Mouse (Mus musculus): ENCODE results near the gene Col3a1. TPM values are rescaled to one million over a fixed set of nuclear protein-coding genes. Genes with fewer than 3 reads are reported as not detected.

The Col3a1 gene
- 10 to 100 TPM in 1 of 2 experiments, 1 to 10 TPM in 1; 9.8 to 10.8 TPM for total RNA-seq (2021)

DNA sequence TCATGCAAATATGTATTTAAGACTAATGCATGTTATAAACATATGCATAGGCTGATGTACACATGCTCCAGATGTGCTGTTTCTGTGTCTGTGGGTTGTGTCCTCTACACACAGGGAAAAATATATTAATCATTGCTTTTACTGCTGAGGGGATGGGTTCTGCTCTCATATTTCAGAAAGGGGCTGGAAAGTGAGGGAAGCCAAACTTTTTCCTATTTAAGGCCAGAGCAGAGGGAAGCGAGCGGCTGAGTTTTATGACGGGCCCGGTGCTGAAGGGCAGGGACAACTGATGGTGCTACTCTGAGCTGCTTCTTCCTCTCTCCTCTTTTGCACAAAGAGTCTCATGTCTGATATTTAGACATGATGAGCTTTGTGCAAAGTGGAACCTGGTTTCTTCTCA lies at the start of gene Col3a1:
Gene Col3a1 (plus strand): TSS at position 151 of the 400 bp plus-strand sequence.
- DNase-seq (ENCODE audit: extremely low spot score in 1 of 2, low spot score in 1 of 2): no peak

DNA sequence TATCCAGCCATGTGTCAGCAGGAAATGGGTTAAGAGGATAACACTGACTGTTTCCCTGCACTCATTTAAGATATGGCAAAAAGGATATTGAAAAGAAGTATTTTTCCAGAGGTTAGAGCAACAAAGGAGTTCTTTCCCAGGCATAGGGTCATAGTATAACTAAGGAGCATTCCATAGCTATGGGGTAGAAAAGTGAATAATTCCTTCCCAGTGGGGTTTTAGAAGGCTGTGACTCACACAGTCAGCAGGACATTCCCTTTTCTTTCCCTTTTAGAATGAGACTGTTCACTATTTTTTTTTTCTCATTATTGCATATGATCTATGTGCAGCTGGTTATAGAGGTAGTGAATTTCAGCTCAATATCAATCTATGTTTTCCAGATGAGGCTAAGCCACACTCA lies 41.9 kb upstream of the Col3a1 start:
- no peak for DNase-seq (ENCODE audit: extremely low spot score in 1 of 2, low spot score in 1 of 2)

DNA sequence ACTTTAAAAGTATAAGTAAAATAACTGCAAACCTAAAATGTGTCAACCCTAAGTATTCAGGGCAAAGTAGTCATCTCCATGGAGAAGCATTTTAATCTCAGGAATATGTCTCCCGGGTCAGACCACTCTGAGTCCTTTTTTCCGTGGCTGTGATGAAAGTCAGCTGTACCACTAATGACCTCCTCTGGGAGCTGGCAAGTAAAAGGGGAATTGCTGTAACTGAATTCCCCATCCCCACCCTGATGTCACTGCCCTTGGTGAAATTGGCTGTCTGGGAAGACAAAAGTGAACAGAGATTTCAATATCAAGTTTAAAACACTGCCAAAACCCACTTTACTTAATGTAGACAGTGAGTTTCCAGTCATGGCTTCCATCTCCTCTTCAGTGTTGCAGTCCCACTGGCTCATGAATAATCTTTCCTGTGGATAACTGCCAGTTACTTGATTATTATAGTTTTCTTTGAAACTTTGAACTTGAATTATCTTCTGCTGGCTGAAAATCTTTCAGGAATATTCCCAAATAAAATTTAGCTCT lies 35.3 kb upstream of the Col3a1 start:
- no peak for DNase-seq (ENCODE audit: extremely low spot score in 1 of 2, low spot score in 1 of 2)

DNA sequence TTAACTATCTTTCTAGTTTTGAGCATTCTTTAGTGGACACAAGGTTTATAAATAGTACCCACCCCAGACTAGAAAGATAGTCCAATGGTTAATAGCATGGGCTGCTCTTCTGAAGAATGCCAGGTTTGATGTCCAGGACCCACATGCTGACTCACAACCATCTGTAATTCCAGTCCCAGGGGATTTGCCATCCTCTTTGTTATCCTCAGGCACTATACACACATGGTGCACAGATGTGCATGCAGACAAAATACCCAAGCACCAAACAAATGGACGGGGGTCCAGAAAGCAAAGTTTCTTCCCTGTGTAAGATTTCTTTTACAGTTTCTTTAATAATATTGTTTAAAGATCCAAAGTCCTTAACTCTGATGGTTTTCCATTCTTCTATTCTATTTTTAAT lies 23.4 kb upstream of the Col3a1 start:
- DNase-seq (ENCODE audit: extremely low spot score in 1 of 2, low spot score in 1 of 2): no peak

DNA sequence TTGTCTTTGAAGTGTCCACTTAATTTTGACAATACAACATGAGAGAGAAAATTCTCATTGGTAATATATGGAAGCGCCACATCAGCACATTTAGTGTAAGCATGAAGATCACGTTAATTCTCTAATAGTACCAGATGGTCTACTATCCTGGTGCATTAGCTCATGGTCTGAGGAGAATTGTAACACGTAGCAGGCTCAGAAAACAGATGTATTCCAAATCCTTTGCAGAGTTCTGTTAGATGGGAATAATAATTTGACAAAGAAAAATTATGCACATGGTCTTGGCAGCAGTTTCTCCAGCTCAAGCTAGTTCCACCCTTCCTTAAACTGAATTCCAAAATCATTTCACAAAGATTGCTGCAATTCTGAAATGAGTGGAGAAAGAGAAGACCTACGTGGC lies 21.3 kb upstream of the Col3a1 start:
- DNase-seq (ENCODE audit: extremely low spot score in 1 of 2, low spot score in 1 of 2): no peak

DNA sequence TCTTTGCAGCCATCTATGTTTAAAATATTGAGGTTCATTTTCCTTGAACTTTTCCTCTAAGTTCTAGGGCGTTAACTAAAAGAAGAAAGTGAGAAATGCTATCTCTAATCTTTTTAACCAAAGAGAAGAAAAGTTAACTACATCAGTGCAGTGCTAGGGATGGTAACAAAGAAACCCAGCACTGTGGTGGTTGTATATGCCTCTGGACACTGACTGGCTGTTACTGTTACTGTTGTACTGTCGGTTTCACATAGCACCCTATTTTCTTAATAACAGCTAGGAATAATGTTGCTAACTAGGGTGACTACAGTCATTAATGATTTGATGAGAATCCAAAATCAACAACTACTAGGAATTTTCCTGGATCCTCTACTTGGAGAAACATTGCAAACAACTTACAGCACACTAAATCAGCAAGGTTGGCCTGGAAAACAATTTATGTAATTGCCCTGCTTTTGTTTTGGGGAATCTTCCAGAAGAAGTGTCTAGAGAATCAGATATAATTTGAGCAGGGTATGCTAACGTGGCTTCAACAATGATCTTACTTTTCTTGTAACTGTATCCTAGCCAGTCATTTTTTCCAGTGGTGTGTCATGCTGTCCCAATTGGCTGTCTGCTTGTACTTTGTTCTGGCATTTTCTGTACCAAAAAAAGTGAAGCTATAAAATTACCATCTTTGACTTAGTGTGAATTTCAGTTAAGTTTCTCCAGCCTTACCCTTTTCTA lies 11.8 kb upstream of the Col3a1 start:
- no peak for DNase-seq (ENCODE audit: extremely low spot score in 1 of 2, low spot score in 1 of 2)

DNA sequence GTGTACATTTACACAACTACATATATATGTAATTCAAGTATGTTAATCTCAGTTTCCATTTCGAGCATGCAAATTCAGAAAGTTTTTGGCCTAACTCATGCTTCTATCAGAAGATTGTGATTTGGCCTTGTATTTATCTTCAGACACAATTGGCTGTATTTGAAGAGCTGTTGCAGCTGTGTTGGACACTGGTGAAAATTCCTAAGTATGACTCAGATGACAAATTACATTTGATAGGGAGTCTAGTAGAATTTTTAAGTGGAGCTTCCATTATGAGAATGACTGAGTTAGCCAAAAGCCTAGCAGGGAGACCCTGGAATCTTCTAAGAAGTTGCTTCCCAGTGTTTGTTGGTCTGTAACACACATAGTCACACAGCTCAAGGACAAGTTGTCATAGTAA lies 7.1 kb upstream of the Col3a1 start:
- DNase-seq (ENCODE audit: extremely low spot score in 1 of 2, low spot score in 1 of 2): no peak

DNA sequence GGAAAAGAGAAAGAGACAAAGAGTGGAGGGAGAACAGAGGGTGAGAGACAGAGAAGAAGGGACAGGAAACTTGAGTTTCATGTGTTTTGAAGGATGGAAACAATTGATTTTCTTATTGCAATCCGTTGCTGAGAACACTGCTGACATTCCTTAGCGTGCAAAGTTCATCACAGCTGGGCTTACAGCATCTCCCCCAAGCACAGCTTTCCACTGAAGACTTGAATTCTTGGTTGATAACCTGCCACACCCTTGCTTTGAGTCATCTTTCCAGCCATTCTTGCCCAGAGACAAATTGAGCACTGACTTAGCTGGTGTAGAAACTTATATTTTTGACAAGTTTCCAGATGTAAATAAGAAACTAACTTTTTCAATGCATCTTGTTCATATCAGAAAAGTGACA lies 2.3 kb upstream of the Col3a1 start:
- DNase-seq (ENCODE audit: extremely low spot score in 1 of 2, low spot score in 1 of 2): no peak

DNA sequence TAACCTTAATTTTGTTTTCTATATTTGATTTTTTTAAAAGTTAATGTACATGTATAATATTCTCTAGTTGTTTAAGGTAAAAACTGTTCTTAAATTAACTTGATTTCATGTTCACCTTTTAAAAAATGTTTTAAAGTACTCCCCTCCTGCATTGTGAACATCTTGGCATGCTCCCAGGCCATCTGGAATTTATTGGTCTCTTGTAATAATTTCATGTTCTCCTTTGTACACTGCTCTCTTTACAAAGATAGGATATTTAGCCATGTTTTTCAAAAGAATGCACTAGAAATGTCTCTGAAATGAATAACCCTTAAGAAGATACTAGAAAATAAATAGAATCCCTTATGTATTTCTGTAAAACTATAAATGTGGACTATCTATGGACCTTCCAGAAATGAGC lies 624 bp downstream of the Col3a1 start:
- peak in 1 of 2 experiments; percentile 13 for DNase-seq (ENCODE audit: extremely low spot score in 1 of 2, low spot score in 1 of 2)

DNA sequence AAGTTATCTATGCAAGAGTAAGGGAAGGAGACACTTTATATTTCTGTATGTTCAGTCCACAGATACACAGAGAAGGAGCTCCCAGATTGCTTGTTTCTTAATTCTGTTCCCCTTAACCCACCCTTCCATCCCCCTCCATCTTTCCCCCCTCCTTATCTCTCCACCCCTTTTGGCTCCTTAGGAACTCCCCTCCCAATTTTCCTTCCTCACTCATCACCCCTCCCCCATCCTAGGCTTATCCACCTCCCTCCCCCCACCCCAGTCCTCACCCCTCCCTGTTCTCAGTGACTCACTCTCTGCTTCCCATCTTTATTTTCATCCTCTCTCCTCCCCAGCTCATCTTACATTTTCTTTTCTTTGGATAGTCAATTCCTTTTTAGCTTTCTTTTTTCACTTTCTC lies 1.5 kb downstream of the Col3a1 start:
- no peak for DNase-seq (ENCODE audit: extremely low spot score in 1 of 2, low spot score in 1 of 2)

DNA sequence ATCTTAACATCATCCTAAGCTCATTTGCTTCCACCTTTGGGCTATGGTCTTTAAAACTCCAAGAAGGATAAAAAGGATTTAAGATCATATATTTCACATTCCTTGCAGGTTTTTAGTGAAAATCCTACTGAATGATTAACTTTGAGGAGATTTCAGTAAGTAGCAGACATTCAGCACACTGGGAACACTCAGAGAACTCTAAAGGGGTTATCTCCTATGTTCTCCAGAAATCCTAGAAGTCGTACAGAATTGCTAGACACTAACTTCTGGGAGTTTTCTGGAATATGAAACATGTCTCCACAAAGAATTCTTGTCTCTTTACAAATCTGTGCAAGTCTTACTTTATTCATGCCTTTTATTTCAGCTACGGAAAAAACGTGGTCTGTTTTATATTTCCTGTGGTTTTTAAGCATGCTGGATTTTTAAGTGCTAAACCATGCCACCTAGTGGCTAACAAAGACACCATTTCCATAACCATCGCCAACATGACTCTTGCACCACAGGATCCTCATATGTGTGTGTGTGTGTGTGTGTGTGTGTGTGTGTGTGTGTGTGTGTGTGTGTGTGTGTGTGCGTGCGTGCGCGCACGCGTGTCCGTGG lies 2.5 kb downstream of the Col3a1 start:
- no peak for DNase-seq (ENCODE audit: extremely low spot score in 1 of 2, low spot score in 1 of 2)

DNA sequence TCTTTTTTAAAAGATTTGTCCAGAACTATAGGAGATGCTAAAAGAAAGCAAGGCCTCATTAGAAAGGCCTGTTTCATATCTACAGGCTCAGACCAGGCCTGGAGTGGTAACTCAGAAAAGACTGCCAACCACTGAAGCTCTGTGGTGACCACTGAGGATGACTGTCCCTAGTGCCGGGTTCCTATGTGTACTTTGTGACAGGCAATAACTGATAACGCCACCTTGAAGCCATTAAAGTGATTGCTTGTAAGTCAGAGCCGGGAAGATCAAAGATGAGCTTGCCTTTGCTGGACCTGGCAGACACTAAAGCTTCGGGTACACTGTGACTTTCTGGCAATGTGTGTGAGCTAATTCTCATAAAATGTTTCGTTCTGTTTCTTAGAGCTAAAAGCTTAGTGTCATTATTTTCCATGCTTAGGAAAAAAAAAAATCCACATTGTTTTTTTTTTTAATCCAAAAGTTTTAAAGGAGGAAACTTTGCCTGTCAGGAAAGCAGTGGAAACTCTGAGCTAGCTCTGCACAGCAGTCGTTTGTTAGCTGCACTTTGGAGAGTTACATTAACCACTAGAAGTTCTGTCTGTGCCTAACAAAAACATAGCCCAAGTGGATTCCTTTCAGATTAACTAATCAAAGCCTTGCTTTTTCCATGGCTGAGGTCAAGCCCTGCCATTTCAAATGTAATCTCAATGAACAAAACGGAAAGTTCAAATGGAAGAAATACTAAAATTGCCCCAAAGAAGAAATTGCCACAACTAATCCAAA lies 4.6 kb downstream of the Col3a1 start:
- no peak for DNase-seq (ENCODE audit: extremely low spot score in 1 of 2, low spot score in 1 of 2)

DNA sequence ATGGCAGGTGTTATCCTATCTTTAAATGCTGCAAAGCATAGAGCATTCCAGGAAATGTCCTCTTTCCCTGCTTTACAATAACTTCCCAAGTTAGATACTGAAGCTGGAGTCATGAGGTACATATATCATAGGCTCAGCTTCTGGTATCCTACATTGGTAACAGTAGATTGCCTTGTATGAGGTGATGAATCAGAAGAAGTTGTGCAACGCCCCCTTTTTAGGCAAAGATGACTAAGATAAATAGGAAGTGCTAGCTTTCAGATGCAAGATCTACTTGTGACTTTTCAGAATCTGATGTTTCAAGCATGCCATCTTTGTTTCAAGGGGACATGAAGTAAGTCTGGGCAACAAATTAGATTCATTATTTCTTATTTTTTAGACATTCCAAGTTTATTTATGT lies 6.9 kb downstream of the Col3a1 start:
- DNase-seq (ENCODE audit: extremely low spot score in 1 of 2, low spot score in 1 of 2): no peak

DNA sequence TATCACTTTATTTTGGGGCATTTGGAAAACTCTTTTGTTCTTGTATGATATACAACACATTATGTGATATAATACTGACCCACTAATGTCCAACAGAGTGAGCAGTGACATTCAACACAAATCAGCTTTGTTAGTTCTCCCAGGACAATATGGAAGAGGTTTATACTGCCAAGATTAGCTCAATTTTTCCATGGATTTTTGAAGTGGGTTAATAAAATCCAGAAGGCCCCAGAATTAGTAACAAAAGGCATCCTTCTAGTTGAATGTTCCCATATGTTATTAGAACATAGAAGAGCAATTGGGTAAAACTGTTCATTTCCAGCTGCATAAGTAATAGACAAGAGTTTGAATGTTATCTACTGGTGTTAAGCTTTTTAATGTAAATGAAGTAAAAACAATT lies 9.5 kb downstream of the Col3a1 start:
- DNase-seq (ENCODE audit: extremely low spot score in 1 of 2, low spot score in 1 of 2): no peak

DNA sequence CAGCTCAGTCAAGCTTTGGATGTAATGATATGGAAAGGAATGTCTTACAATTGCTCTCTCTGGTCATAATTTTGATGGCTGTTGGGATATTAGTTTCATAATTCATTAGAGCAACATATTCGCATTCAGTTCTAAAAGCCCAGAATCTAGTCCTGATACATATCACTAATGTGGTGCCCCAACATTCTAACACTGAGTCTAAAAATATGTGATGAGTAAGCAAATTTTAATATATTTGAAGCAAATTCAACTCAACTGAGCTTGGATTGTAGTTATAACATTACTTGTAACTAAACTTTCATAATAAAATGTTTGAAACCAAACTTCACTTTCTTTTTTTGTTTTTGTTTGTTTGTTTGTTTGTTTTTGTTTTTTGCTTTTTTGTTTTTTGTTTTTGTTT lies 17.8 kb downstream of the Col3a1 start:
- DNase-seq (ENCODE audit: extremely low spot score in 1 of 2, low spot score in 1 of 2): no peak

DNA sequence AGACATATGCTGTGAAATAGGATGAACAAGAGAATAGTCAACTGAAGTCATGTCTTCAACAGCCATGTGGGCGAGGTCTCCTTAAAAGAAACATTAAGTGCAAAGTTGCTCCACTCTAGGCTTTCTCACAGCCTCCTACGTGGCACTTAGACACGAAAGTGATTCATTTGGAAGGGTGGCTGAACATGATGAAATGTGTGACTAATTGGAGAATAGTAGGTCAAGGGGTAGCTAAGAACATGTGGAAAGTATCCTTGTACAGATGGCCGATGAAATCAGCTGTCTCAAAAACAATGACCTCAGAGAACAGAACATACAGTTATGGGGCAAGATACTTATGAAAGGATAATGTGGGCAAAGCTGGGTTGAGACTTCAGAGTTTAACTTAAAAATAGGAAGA lies 44.6 kb downstream of the Col3a1 start:
- no peak for DNase-seq (ENCODE audit: extremely low spot score in 1 of 2, low spot score in 1 of 2)

DNA sequence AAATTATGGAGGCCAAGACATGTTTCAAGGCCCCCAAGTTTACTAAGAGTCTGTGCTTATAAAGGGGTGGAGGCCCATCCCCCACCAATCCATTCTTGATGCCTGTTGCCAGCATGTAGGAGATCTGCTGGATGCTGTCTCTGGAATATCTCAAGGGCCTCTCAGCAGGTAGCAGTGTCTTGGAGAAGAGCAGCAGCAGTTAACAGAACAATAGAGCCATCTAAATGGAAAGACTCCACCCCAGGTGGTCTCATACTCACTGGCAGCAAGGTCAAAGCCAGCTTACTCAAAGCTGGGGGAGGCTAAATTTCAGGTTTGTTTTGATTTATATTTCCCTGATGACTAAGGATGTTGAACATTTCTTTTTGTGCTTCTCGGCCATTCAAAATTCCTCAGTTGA lies 46.7 kb downstream of the Col3a1 start:
- DNase-seq (ENCODE audit: extremely low spot score in 1 of 2, low spot score in 1 of 2): no peak

DNA sequence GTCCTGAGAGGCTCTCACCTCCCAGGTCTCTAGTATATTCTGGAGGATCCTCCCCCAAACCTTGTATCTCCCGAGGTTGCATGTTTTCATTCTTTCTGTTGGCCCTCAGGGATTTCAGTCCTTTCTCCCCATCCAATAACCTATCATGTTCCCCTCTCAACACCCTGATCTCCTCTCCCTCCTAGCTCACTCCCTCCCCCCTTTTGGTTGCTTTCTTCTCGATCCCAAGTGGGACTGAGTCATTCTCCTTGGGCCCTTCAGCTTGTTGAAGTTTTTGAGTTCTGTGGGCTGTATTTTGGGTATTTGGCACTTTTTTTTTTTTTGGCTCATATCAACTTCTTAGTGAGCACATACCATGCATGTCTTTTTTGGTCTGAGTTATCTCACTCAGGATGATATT lies 47.8 kb downstream of the Col3a1 start:
- no peak for DNase-seq (ENCODE audit: extremely low spot score in 1 of 2, low spot score in 1 of 2)

DNA sequence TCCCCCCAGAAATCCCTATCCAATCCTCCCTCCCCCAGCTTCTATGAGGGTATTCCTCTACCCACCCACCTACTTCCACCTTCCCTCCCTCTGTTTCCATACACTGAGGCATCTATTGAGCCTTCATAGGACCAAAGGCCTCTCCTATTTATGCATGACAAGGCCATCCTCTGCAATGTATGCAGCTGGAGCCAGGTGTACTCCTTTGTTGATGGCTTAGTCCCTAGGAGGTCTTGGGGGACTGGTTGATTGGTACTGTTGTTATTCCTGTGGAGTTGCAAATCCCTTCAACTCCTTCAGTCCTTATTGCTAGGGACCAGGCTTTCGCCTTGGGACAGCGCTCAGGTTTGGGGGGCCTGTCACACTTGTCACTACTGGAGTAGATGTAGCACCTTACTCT lies 48.3 kb downstream of the Col3a1 start:
- DNase-seq (ENCODE audit: extremely low spot score in 1 of 2, low spot score in 1 of 2): no peak

DNA sequence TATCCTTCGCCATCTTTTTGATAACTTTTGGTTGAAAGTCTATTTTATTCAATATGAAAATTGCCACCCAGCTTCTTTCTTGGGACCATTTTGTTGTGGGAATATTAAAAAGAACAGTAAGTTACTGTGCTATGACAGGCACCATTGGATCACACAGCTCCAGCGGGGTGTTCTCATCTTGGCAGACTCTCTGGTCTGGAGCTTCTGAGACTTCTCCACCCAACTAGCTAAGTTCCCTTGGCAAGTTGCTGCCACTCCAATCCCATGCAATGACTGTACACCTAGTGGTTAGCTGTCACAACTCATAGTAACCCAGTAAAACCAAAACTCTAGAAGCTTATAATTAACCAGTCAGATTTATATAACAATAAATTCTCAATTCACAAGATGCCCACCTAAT lies 51.9 kb downstream of the Col3a1 start:
- DNase-seq (ENCODE audit: extremely low spot score in 1 of 2, low spot score in 1 of 2): no peak

DNA sequence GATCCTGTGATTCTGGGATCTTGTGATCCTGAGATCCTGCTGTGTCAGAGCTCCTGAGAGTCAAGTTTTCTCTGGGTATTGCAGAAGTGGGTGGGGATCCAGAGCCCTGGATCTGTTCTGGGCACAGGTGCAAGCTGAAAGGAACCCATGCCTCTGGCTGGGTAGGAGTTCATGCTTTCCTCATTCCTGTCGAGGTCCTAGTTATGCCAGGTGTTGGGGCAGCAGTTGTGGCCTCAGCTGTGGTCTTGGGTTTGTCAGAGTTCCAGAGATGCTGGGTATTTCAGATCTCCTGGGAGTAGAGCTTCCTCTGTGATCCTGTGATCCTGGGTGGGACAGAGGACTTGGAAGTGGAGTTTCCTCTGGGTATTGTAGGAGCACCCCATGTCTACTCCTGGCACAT lies 54.1 kb downstream of the Col3a1 start:
- no peak for DNase-seq (ENCODE audit: extremely low spot score in 1 of 2, low spot score in 1 of 2)

Data from layer of hippocampus, postnatal 25 days (tissue).